Mouse (Mus musculus) stomach, postnatal 0 days (tissue): ENCODE results near the gene Picalm.

Experiments used
- CTCF ChIP-seq: IDR thresholded peaks from 2 replicates; pipeline ENCODE4 v1.5.1; 2016; ENCODE audit warnings: antibody characterized with exemption, low read depth, mild to moderate bottlenecking, moderate library complexity
- EP300 ChIP-seq: optimal IDR thresholded peaks from 2 replicates; pipeline ENCODE3; 2016; ENCODE audit warnings: antibody characterized with exemption

DNA sequence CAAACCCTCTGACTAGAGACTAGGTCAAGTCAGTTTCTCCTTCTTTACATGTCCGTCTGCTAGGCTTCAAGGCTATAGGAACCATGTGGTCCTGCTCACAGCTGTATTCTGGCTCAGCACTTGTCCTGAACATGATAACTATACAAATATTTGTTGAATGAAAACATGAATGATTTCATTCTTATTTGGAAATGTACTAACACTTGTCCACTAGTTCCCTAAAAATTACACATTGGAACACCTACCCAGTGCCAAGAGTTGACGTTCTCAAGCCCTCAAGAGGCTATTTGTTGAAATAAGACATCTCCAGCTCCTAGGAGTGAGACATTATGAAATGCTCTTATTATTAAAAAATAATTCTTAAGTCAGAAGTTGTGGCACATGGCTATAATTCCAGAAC, 128.7 kb downstream of the Picalm start:
- TF ChIP-seq EP300 (no peak), CTCF (no peak)
